Mouse (Mus musculus) heart, adult 10 weeks (tissue): ENCODE data around the gene Mansc4. TPM values are rescaled to one million over a fixed set of nuclear protein-coding genes. Genes with fewer than 3 reads are reported as not detected.

Source experiments
- polyA plus RNA-seq: library from polyadenylated mRNA; stranded (reverse); fragments of 350-450 nt; fragmentation: Illumina TruSeq; extraction: RNeasy Lipid Tissue Mini Kit (QIAGEN cat#74804); gene quantifications from one replicate; pipeline ENCODE4 v1.2.3, GENCODE M21; 2014; ENCODE audit warnings: low read depth, low replicate concordance

Mansc4 gene
- polyA plus RNA-seq: not detected

DNA sequence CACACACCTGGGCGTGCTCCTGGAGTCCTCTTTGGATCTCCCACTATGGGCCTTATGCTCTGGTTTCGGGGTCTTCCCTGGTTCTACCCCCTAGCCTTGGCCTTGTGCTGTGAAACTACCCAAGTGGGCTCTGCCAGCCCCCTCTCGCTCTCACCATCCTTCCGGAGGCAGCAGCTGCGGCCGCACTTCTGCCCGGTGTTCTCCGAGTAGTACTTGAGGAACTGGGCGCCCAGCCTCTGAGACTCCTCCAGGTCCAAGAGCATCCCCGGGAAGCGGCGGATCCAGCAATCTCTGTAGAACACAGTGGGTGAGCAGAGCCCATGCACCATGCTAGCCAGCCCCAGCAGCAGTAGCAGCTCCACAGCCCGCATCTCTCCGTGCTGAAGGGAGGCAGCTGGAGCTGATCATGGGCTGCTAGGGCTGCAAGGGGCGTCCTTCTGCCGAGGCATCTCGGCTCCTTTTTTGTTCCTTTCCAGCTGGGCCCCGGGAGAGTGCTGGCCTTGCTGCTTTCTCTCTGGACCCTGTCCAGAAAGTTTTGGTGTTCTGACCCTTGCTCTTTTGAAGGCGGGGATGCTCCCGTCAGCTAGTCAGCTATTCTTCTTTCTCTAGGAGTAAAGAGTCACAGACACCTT lies at the start of gene Mansc4:
Gene Mansc4 (minus strand): TSS at position 439 of the 632 bp plus-strand sequence.

DNA sequence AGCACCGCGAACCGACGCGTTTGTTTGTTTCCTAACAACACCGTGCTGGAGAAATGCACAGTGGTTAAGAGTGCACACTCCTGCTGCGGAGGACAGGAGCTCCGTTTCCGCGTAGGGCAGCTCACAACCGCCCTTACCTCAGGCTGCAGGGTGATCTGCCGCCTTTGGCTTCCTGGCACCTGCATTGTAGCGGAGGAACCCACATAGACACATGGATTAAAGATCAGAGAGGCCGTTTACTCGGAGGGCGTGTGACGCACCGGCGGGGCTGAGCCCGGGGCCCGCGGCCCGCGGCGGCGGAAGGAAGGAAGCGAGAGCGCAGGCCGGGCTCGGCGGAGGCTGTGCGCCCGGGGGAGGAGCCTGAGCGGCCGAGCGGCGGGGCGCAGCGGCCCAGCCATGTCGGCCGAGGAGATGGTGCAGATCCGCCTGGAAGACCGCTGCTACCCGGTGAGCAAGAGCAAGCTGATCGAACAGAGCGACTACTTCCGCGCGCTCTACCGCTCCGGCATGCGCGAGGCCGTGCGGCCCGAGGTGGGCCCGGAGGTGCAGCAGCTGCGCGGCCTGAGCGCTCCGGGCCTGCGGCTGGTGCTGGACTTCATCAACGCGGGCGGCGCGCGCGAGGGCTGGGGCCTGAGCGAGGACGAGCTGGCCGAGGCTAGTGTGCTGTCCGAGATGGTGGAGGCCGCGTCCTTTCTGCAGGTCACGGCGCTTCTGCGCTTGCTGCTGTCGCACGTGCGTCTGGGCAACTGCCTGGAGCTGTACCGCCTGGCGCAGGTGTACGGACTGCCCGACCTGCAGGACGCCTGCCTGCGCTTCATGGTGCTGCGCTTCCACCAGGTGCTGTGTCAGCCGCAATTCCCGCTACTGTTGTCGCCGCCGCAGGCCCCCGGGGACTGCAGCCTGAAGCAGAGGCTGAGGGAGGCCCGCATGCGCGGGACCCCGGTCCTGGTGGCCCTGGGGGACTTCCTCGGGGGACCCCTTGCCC lies 4.6 kb upstream of the Mansc4 start, which contains the start of gene Klhl42:
Gene Klhl42 (plus strand): TSS at position 244 of the 985 bp plus-strand sequence.

DNA sequence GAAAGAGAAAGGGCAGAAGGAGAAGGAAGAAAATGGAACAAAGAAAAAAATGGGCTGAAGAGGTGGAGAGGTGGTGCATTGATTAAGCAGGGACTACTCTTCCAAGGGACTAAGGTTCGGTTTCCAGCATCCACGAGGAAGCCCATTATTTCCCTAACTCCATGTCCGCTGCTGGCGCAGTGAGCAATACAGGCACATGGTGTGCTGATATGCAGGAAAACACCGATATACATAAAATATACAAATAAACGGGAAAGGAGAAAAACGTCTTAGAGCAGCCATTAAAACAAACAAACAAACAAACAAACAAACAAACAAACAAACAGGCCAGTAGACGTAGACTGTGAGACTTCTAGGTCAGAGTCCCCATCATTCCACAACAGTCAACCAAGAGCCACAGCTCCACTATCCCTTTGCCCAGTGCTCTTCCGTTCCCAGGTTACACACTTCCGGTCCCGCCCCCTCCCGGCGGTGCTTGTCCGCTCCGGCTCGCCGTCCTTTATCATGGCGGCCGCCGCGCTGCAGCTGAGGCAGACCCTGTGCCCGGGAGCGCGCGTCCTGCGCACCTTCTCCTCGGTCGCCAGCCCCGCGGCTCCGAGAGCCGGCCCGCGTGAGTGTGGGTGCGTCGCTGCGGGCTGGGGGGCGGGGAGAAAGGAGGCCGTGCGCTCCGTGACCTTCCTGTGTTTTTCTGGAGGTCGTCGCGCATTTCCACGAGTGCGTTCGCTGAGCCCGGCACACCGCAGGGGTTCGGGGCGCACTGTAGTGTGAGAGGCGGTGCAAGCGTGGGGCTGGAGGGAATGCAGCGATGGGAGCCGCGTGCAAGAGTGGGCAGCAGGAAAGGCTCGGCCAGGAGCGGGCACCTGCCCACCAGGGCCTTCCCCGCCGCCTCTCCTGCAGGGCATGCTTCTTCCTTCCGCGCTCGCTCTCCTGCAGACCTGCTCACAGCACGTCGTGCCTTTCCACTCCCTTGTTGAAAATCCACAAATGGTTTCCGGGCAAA lies 44.2 kb downstream of the Mansc4 start, which contains the start of gene Mrps35:
Gene Mrps35 (plus strand): TSS at position 474 of the 1,000 bp plus-strand sequence.

DNA sequence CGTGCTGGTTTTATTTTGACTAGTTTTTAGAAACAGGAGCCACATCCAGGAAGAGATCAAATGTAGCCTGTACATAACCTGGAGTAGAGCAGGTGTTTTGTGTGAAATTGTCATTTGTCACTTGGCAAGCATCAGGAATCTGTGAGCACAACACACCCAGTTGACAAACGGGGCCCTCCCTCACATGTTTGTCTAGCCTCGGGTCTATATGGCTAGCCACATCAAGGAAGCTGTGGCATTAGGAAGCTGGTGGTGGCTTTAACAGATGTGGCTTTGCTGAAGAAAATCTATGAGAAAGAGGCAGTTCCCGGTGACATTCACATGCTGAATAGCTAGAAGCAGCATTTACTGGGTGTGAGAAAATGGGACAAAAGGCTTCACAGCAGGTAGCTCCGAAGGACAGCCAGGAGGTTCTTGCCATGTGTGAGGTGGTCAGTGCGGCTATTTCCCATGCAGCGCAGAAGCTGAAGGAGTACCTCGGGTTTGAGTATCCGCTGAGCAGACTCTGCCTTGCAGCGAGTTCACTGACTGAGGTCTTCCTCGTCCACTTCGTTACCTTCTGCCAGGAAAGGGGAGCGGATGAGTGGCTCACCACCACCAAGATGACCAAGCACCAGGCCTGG lies 54.4 kb downstream of the Mansc4 start, which contains the start of gene Rep15:
Gene Rep15 (plus strand): TSS at position 282 of the 623 bp plus-strand sequence.

Other genes with a start within 250 kb of the Mansc4 start
- gene Smco2, start 236.9 kb downstream of the Mansc4 start, polyA plus RNA-seq: 0.37 TPM
- gene Ppfibp1, start 198.5 kb downstream of the Mansc4 start, polyA plus RNA-seq: 62.7 TPM
- not detected for gene 1700034J05Rik, start 132.6 kb downstream of the Mansc4 start, polyA plus RNA-seq
- 1.3 TPM for gene Rep15, start 54.4 kb downstream of the Mansc4 start, polyA plus RNA-seq
- 146 TPM for gene Mrps35, start 44.3 kb downstream of the Mansc4 start, polyA plus RNA-seq
- gene Klhl42, start 4.3 kb upstream of the Mansc4 start, polyA plus RNA-seq: 4.2 TPM
- 1.8 TPM for gene Pthlh, start 177.2 kb upstream of the Mansc4 start, polyA plus RNA-seq